Mouse (Mus musculus) frontal cortex, postnatal 10 days (tissue): ENCODE measurements around the gene Mrpl17.
A peak's percentile ranks its signal among the peaks of the same experiment; 100 is the strongest.
"Not testable (repeated sequence)": the region's sequence is repeated elsewhere in the genome, so short reads cannot be mapped to it uniquely, and the experiment has no call there.

Source experiments
- DNase-seq, 2 experiments: peaks; one replicate each; pipeline ENCODE4 v3.0.0; 2022; ENCODE audit warnings: low spot score in 2 of 2, mixed read lengths in 1 of 2

The Mrpl17 gene

DNA sequence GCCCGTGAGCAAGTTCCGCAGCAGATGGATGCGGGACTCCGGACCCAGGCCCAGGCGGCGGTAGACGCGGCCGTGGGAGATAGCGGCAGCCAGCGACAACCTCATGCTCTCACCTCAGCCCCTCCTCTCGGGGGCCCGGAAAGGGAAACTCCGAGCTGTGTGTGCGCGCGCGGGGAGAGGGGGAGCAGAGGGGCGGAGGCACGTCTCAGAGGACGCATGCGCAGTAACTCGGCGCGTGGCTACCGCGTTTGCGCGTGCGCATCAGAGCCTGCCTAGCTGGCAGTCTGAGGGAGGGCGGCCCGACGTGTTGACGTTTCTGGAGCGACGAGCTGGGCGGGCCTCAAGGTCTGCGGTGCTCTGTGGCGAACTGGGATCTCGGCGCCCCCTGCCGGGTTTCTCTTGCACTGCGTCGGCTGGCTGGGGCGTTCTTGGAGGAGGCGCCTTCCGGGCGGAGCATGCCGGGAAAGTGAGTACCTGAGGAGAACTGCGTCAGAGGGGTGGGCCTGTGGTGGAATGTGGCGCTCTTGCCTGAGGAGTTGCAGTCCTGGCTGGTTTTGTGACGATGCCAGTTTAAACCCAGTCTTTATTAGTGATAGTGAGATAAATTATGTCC, at the start of gene Mrpl17:
Mrpl17 (minus strand) TSS at position 223 of the 613 bp plus-strand sequence.
- DNase-seq: peak; percentile 99 to 100

DNA sequence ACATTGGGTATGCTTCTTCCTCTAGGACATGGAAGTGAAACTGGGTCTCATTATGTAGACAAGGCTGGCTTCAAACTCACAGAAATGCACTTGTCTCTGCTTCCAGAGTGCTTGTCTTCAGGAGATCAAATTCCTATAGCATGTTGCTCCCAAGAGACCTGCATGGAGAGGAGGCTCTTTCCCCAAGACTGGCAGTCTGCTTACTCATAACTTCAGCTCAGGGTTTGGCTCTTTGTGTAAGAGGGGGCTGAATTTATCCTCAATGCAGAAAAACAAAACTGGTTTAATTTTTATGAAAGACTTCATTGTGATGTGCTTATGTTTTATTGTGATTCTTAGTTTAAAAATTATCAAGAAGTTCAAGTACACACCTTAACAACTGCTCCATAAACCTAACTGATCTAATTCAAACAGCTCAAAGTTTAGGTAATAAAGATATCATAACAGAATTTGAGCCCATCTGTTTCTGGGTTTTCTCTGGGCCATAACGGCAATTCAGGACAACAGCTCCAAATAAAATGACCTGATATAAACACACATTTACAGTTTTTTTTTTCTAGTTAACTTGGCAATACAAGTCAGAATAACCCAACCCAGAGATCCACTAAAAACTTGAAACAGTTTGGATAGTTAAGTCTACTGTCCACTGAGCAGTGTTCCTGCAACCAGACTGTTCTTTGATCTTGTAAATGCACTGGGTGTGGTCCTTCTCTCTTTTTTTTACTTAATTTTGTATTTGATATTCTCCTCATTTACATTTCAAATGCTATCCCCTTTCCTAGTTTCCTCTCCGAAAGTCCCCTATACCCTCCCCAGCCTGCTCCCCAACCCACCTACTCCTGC, 45.0 kb upstream of the Mrpl17 start:
- not testable (repeated sequence) for DNase-seq

- DNase-seq: no peak
These were observed 13.4 kb upstream of the Mrpl17 start for GRCm38 (mm10) chr7:105824281-105824680.

DNA sequence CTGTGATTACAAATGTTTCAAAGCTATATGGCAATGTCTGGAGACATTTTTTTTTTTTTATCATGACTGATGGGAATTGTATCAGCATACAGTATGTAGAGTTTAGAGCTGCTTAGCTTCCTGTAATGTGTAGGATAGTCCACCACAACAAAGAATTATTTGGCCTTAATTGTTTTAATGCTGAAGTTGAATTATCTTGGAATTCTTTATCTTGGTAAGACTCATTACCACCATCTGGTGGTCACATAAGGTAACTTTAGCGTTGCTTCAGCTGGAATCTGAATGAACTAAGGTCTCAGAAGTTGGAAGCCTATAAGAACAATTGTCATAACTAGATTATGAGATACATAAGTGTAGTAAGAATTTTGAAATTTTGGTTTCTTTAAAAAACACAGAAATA, 7.6 kb upstream of the Mrpl17 start:
- DNase-seq: no peak

- no peak for DNase-seq
These were observed 5.8 kb upstream of the Mrpl17 start for GRCm38 (mm10) chr7:105816736-105817135.

- no peak for DNase-seq
These were observed 2.4 kb upstream of the Mrpl17 start for GRCm38 (mm10) chr7:105813326-105813725.

GRCm38 (mm10) chr7:105812566-105812965, 1.7 kb upstream of the Mrpl17 start:
- no peak for DNase-seq

DNA sequence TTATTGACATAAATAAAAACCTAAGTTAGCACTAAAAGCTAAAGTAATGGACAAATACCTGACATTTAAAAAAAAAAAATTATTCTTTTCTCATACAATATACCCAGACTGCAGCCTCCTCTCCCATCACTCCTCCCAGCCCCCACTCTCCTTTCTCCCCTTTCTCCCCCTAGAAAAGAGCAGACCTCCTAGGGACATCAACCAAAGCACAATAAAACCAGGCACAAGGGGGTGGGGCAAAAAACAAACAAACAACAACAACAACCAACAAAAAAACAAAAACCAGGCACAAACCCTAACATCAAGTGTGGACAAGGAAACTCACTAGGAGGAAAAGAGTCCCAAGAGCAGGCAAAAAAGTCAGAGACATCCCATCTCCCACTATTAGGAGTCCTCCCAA, 617 bp upstream of the Mrpl17 start:
- DNase-seq: peak in 1 of 2 experiments; percentile 23

DNA sequence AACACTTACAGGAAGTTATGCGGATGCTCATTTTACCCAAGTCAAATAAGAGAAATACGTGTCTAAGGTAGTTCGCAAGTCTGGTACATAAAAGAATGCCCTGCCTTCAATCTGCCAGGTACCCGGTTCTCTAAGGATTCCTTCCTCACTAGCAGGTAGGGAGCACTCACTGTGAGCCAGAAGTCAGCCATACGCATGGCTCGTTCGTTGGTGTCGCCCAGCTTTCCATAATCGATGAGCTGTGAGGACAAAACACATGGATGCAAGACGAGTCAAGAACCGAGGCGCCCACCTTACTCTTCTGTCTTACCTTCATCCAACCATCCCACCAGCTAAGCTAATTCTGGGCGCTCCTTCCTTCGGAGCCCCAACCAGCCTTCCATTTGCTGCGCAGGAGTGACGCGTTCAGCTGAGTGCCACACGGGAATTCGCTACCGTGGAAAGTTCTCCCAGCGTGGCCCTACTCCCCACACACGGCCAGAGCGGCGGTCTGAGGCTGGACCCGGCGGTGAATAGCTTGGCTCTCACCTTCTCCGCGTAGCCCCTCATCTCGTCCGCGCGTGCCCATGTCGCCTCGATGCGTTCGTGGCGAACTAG, 521 bp downstream of the Mrpl17 start:
- DNase-seq: no peak

DNA sequence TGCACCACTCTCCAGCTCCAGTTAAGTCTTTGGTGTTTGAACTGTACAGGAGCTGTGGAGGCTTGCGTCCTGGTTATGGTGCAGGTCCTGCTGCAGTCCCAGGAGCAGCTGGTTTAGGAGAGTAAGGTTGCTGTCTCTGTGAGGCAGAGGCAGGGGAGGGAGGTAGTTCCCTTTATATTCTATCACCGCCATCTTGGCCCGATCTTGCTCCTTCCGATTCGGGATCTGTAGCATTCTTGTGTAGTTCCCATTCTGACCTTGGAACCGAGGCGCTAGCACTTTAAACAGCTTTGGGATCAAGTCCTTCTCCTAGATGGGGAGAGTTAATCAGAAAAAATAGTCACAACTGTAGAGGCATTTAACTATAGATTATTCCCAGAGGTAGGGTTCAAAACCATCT, 1.1 kb downstream of the Mrpl17 start:
- DNase-seq: no peak

DNA sequence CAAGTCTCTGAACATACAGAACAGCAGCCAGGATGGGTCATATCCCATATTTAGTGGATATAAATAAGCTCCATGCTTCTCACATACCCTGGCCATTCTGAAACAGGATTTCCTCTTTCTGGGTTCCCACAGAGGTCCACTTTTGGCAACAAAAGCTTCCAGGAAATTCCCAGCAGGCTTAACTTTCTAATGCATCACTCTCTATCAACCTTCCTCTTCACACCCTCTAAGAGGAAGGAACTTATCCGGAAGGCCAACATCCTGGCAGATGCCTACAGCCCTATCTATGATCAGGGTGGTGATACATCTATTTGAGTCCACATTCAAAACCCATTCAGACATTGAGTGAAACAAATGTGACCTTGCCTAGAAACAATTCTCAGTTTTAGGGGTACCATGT, 2.5 kb downstream of the Mrpl17 start:
- DNase-seq: no peak

DNA sequence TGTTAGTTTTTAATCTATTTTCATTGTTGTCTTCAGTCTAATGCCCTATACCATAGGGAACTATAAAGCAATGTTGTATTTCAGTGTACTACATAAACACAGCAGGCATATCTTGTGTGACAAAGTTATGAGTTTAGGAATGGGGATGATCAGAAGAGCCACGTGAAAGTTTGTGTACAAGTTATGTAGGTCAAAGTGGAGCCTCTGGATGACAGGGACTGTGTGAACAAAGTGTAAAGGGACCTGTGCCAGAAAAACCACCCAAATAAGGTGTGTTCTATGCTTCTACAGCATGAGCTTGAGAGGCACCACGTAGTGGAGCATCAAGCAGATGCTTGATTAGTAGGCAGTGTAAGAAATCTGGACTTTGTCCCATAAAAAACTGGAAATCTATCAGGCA, 4.2 kb downstream of the Mrpl17 start:
- no peak for DNase-seq

DNA sequence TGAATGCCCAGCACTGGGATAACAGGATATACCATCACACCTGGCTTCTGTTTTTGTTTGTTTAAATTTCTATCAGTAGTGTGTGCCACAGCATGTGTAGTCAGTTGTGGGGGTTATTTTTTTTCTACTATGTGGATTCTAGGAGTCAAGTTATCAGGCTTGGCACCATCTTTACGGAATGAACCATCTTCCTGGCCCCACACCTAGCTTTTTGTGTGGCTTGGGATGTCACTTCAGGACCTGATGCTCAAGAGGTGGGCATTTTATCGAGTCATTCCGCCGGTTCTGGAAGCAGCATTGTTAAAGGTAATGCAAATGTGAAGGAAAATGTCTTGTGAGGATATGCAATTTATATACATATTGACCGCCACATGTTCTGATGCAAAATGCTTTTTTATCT, 4.8 kb downstream of the Mrpl17 start:
- no peak for DNase-seq

DNA sequence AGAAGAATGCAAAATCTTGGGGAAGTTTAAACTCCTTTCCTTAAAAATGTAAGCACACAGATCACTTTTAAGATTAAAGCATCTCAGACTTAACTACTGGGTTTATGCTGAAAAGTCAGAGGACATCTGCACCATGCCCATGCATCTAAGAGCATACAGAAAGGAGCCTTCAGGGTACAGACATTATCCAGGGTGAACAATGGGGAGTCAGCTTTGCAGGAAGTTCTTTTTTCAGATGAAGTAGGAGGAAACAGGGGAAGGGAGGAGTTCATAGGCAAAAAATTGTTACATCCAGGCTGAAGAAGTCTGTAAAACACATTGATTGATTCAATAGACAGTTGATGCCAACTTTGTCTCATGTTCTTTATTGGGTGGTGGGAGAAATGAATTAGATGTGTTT, 7.5 kb downstream of the Mrpl17 start:
- no peak for DNase-seq

- DNase-seq: no peak
These were observed 8.1 kb downstream of the Mrpl17 start for GRCm38 (mm10) chr7:105802771-105803170.

DNA sequence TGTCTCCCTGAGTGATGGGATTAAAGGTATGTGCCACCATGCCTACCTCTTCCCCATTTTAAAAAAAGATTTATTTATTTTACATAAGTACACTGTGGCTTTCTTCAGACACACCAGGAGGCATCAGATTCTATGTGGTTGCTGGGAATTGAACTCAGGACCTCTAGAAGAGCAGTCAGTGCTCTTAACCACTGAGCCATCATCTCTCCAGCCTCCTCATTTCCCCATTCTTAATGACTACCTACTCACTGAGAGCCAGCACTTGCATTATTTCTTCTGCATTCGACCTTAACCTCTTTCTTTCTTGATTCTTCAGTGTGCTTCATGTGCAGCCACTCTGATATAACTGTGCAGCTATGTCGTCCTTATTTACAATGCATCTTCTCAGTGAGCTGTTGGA, 8.6 kb downstream of the Mrpl17 start:
- DNase-seq: no peak

GRCm38 (mm10) chr7:105796972-105797371, 13.9 kb downstream of the Mrpl17 start:
- DNase-seq: no peak

GRCm38 (mm10) chr7:105795759-105796366, 15.0 kb downstream of the Mrpl17 start:
- DNase-seq: no peak

DNA sequence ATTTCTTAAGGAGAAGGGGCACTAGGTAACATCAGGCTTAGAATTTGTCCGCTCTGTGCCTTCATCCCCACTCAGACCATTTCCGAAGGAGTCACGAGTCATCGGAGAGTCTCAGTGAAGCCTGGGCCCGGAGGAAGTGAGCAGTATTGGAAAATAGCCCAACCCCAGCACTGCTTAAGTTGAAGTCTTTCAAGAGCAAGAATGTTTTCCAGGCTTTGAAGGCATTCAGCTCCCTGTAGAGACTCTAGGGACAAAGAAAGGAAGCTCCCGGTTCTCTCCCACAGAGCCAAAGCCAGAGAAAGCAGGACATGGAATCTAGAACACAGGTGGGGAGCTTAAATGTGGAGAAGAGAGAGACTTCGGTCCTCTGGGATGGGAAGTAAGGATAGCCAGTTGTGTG, 17.2 kb downstream of the Mrpl17 start:
- no peak for DNase-seq

DNA sequence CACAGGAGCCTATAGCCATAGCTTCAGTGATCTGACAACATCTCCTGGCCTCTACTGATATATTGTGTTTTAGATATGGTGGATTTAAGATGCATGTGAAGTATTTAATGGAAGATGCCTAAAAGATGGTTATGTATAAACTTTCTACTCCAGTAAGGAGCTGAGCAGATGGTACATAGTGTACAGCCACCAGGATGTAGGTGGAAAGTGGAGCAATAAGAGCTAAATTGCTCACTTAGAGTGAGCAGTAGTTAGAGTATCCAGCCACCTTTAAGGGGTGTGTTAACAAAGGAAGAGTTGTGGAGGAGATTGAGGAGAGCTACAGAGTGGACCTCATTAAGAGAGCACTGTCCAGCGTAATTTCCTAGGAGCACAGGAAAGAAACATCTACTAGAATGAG, 19.8 kb downstream of the Mrpl17 start:
- no peak for DNase-seq

DNA sequence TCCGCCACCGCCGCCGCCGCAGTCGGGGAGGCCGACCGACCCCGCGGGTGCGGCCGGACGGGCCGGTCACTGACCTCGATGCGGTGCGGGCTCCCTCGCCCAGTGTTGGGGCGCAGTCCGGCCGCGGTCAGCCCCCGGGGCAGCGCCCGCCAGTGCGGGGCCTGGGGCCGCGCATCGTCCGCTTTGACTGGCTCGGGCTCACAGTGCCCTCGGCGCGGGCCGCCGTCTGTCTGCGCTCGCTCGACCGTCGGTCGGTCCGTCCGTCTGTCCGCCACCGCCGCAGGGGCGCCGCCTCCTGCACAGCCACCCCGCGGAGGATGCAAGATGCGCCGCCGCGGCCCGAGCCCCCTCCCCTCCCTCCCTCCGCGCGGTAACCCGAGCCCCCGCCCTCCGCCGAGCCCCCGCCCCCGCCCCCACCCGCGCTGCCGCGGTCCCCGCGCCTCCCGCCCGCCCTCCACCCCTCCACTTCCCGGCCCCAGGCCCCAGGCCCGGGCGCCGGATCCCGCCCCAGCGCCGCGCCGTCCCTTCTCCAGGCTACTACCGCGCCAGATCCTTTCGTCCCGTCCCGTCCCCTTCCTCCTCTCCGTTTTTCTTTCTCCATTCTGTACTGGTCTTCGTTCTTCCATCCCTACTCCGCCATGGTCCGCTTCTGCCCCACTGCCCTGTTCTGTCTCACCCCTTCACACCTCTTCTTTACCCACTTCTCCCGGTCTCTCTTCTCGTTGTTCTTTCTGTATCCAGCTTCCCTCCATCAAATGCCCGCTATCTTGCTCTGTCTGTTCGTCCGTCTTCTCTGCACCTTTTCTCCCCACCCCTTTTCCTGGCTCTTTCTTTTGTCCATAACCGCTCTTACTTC, 23.4 kb downstream of the Mrpl17 start, which contains the start of gene Dchs1:
Dchs1 (minus strand) TSS at position 370 of the 856 bp plus-strand sequence.
- DNase-seq: peak in 1 of 2 experiments; percentile 41
